Mouse (Mus musculus): ENCODE measurements around the gene Sv2b. TPM values are rescaled to one million over a fixed set of nuclear protein-coding genes. Genes with fewer than 3 reads are reported as not detected.

The Sv2b gene
- polyA plus RNA-seq, 1 experiment, result not detected

DNA sequence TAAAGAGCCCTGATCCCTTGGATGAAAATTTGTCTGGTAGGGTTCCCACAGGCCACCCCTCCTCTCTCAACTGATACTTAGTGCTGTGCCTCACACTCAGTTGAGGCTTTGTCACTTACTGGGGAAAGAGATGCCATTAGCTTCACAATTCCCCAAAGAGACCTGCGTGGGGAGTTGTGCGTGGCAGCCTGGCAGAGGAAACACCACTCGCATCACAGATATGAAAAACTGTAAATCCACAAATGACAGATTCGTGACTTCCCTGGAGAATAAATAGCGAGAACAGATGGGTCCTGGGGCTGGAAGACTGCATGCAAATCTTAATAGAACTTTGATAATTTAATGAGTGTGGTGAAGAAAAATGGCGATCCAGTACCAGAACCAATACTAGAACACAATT lies 21.8 kb downstream of the Sv2b start:
- Histone ChIP-seq H3K4me1 (ENCODE audit: control insufficient read depth, insufficient read depth, low read length) (no peaks in the 10 kb centered on the region), H3K9ac (ENCODE audit: low read depth, poor library complexity, severe bottlenecking) (no peak overlapping the region), H3K27me3 (ENCODE audit: control insufficient read depth, insufficient read depth, low read length, poor library complexity, severe bottlenecking) (no peaks in the 10 kb centered on the region; the same call in 1 of the 2 replicates), H3K9me3 (replicated peaks; ENCODE audit: control insufficient read depth, insufficient read depth, low read length, poor library complexity, severe bottlenecking) (no peaks in the 10 kb centered on the region), H3K4me3 (ENCODE audit: low read depth, low read length) (no peak overlapping the region), H3K36me3 (ENCODE audit: control insufficient read depth, insufficient read depth, low read length, poor library complexity, severe bottlenecking) (no peaks in the 10 kb centered on the region), H3K27ac (ENCODE audit: insufficient read depth, low read length) (no peak overlapping the region)
- no peak for TF ChIP-seq EP300 (IDR thresholded peaks at IDR 0.05; ENCODE audit: insufficient read depth, low read depth, low read length)

DNA sequence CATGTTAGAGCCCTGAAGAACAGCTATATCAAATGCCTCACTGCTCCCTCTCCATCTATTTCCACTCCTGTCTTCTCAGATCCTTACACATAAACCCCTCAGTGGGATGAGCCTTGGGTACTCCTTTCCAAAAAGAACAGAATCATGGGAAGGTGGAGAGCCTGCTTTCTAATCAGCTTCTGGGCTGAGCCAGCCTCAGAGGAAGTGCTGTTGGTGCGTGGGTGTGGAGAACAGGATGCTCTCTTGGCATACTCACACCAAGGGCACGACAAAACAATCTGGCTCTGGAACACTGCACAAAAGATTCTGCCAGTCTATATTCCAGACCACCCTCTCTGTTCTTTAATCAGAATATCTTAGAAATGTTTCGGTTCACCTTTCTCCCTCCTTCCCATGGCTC lies 26.1 kb downstream of the Sv2b start:
- no peaks in the 10 kb centered on the region for H3K36me3 ChIP-seq (ENCODE audit: control insufficient read depth, insufficient read depth, low read length, poor library complexity, severe bottlenecking)
- no peaks in the 10 kb centered on the region for H3K9me3 ChIP-seq (replicated peaks; ENCODE audit: control insufficient read depth, insufficient read depth, low read length, poor library complexity, severe bottlenecking)
- H3K27ac ChIP-seq (ENCODE audit: insufficient read depth, low read length), result no peak overlapping the region
- TF ChIP-seq POLR2A (IDR thresholded peaks at IDR 0.05; ENCODE audit: insufficient read depth, low read length) (no peak), EP300 (IDR thresholded peaks at IDR 0.05; ENCODE audit: insufficient read depth, low read depth, low read length) (no peak), CTCF (IDR thresholded peaks at IDR 0.05; ENCODE audit: low read depth, low read length) (no peak)
- no peaks in the 10 kb centered on the region for H3K27me3 ChIP-seq (ENCODE audit: control insufficient read depth, insufficient read depth, low read length, poor library complexity, severe bottlenecking)
- H3K4me3 ChIP-seq (ENCODE audit: low read depth, low read length), result no peak overlapping the region
- H3K9ac ChIP-seq (ENCODE audit: low read depth, poor library complexity, severe bottlenecking), result no peak overlapping the region
- H3K4me1 ChIP-seq (ENCODE audit: control insufficient read depth, insufficient read depth, low read length), result no peaks in the 10 kb centered on the region

DNA sequence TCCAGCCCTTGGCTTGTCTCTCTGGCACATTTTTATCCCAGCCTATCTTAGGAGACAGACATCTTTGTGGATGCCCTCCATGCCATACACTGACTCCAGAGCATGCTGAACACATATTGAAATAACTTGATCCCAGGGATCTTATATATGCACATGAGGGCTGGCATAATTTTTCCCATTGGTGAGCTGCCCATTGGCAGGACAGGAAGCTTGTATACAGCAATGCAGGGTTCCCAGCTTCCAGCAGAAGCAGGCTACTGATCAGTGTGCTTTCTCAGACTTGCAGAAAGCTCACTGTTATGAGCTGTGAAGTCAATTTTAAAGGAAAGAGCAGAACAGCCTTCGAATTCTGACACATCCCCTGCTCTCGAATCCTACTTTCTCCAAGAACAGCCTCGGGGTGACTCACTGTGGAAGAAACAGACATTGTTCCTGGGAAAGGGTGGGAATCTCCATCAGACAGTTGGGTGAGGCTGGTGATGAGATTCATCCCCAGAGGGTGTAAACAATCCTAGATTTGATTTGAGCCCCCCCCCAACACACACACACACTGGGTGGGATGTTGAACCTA lies 26.9 kb downstream of the Sv2b start:
- Histone ChIP-seq H3K4me1 (ENCODE audit: control insufficient read depth, insufficient read depth, low read length) (no peaks in the 10 kb centered on the region), H3K9me3 (replicated peaks; ENCODE audit: control insufficient read depth, insufficient read depth, low read length, poor library complexity, severe bottlenecking) (no peaks in the 10 kb centered on the region), H3K9ac (ENCODE audit: low read depth, poor library complexity, severe bottlenecking) (no peak overlapping the region), H3K27me3 (ENCODE audit: control insufficient read depth, insufficient read depth, low read length, poor library complexity, severe bottlenecking) (no peaks in the 10 kb centered on the region), H3K36me3 (ENCODE audit: control insufficient read depth, insufficient read depth, low read length, poor library complexity, severe bottlenecking) (no peaks in the 10 kb centered on the region), H3K27ac (ENCODE audit: insufficient read depth, low read length) (no peak overlapping the region), H3K4me3 (ENCODE audit: low read depth, low read length) (no peak overlapping the region)
- no peak for TF ChIP-seq EP300 (IDR thresholded peaks at IDR 0.05; ENCODE audit: insufficient read depth, low read depth, low read length)
- no peak for TF ChIP-seq POLR2A (IDR thresholded peaks at IDR 0.05; ENCODE audit: insufficient read depth, low read length)
- no peak for TF ChIP-seq CTCF (IDR thresholded peaks at IDR 0.05; ENCODE audit: low read depth, low read length)

DNA sequence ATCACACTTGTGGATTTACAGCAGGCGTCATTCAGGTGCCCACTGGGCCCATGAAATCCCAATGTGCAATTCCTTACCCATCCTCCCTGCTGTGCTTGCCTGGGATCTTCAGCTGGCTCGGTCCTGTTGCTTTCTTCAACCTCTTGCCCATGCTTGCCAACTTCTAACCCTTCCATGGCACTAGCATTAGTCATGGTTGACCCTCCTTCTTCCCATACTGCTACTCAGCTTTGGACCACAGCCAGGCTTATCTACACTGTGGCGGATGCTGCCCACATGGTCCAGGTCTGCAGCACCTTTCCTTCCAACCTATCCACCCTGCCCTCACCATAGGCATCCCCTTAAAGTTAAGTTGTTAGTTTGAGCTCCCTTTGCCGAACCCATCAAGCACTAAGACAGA lies 28.0 kb downstream of the Sv2b start:
- Histone ChIP-seq H3K27me3 (ENCODE audit: control insufficient read depth, insufficient read depth, low read length, poor library complexity, severe bottlenecking) (no peaks in the 10 kb centered on the region), H3K27ac (ENCODE audit: insufficient read depth, low read length) (no peak overlapping the region), H3K9me3 (replicated peaks; ENCODE audit: control insufficient read depth, insufficient read depth, low read length, poor library complexity, severe bottlenecking) (no peaks in the 10 kb centered on the region), H3K36me3 (ENCODE audit: control insufficient read depth, insufficient read depth, low read length, poor library complexity, severe bottlenecking) (no peaks in the 10 kb centered on the region), H3K4me3 (ENCODE audit: low read depth, low read length) (no peak overlapping the region), H3K9ac (ENCODE audit: low read depth, poor library complexity, severe bottlenecking) (no peak overlapping the region), H3K4me1 (ENCODE audit: control insufficient read depth, insufficient read depth, low read length) (no peaks in the 10 kb centered on the region)
- no peak for TF ChIP-seq EP300 (IDR thresholded peaks at IDR 0.05; ENCODE audit: insufficient read depth, low read depth, low read length)
- no peak for TF ChIP-seq CTCF (IDR thresholded peaks at IDR 0.05; ENCODE audit: low read depth, low read length)
- no peak for TF ChIP-seq POLR2A (IDR thresholded peaks at IDR 0.05; ENCODE audit: insufficient read depth, low read length)

DNA sequence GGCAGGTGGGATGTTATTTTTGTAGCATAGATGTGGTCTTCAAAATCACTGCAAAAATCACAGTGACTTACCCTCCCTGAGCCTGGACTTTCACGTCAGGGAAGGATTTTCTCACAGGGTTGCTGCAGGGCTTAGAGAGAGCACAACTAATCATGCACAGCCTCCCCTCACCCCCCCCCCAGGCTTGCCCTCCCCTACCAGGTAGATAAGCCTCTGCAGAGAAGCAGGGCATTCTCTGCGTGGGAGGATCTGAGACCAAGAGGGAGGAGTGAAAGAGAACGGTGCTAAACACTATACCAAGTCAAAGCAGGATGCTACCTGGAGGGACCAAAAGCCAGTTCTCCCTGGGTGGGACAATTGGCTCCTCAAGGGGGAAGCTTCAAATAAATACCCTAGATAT lies 31.2 kb downstream of the Sv2b start:
- H3K27me3 ChIP-seq (ENCODE audit: control insufficient read depth, insufficient read depth, low read length, poor library complexity, severe bottlenecking), result no peaks in the 10 kb centered on the region
- TF ChIP-seq EP300 (IDR thresholded peaks at IDR 0.05; ENCODE audit: insufficient read depth, low read depth, low read length) (no peak), CTCF (IDR thresholded peaks at IDR 0.05; ENCODE audit: low read depth, low read length) (no peak), POLR2A (IDR thresholded peaks at IDR 0.05; ENCODE audit: insufficient read depth, low read length) (no peak)
- no peak overlapping the region for H3K9ac ChIP-seq (ENCODE audit: low read depth, poor library complexity, severe bottlenecking)
- no peak overlapping the region for H3K4me3 ChIP-seq (ENCODE audit: low read depth, low read length)
- no peaks in the 10 kb centered on the region for H3K36me3 ChIP-seq (ENCODE audit: control insufficient read depth, insufficient read depth, low read length, poor library complexity, severe bottlenecking)
- H3K4me1 ChIP-seq (ENCODE audit: control insufficient read depth, insufficient read depth, low read length), result no peaks in the 10 kb centered on the region
- no peak overlapping the region for H3K27ac ChIP-seq (ENCODE audit: insufficient read depth, low read length)
- no peaks in the 10 kb centered on the region for H3K9me3 ChIP-seq (replicated peaks; ENCODE audit: control insufficient read depth, insufficient read depth, low read length, poor library complexity, severe bottlenecking)

DNA sequence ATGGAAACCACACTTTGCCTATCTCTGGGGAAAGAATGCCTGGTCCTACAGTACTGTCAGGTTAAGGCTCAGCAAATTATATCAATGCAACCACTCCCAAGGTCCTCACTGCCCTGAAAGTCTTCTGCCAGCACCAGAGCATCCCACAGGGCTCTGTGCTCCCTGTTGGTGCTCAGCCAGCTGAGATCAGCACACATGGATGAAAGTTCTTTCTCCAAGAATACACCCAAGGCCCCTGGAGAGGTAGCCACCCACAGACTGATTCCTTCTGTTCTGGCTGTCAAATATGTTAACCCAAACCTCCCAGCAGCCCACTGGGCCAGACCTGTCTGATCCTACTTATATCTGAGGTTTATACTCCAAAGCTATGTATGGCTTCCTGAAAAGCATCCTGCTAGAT lies 32.3 kb downstream of the Sv2b start:
- TF ChIP-seq CTCF (IDR thresholded peaks at IDR 0.05; ENCODE audit: low read depth, low read length), result no peak
- TF ChIP-seq EP300 (IDR thresholded peaks at IDR 0.05; ENCODE audit: insufficient read depth, low read depth, low read length), result no peak
- no peak for TF ChIP-seq POLR2A (IDR thresholded peaks at IDR 0.05; ENCODE audit: insufficient read depth, low read length)
- H3K4me1 ChIP-seq (ENCODE audit: control insufficient read depth, insufficient read depth, low read length), result no peaks in the 10 kb centered on the region
- no peak overlapping the region for H3K4me3 ChIP-seq (ENCODE audit: low read depth, low read length)
- H3K9me3 ChIP-seq (replicated peaks; ENCODE audit: control insufficient read depth, insufficient read depth, low read length, poor library complexity, severe bottlenecking), result peaks cover 2% of the 10 kb centered on the region; the same call in 1 of the 2 replicates
- H3K36me3 ChIP-seq (ENCODE audit: control insufficient read depth, insufficient read depth, low read length, poor library complexity, severe bottlenecking), result no peaks in the 10 kb centered on the region
- no peak overlapping the region for H3K9ac ChIP-seq (ENCODE audit: low read depth, poor library complexity, severe bottlenecking)
- H3K27ac ChIP-seq (ENCODE audit: insufficient read depth, low read length), result no peak overlapping the region
- no peaks in the 10 kb centered on the region for H3K27me3 ChIP-seq (ENCODE audit: control insufficient read depth, insufficient read depth, low read length, poor library complexity, severe bottlenecking)

Measured in ES-Bruce4 (cell line).